Mouse (Mus musculus) neutrophil, adult 5-6 weeks (primary cell): ENCODE measurements around the gene Srarp. TPM values are rescaled to one million over a fixed set of nuclear protein-coding genes. Genes with fewer than 3 reads are reported as not detected.

Experiments
- ATAC-seq: fragments of 151-379, 151-347 bp; 2 replicates; pipeline ENCODE4 v1.8.0; 2017; ENCODE audit warnings: mild to moderate bottlenecking, moderate TSS enrichment; ENCODE audit not compliant: insufficient number of reproducible peaks, poor library complexity, low FRiP score, severe bottlenecking; ENCODE audit errors: extremely low read depth
- total RNA-seq: library from RNA; stranded (forward); fragments of 200-1000 nt; gene quantifications from 2 replicates; pipeline ENCODE4 v1.2.3, GENCODE M21; 2017

Gene Srarp
- total RNA-seq, 1 experiment from 2014 or later, result not detected

DNA sequence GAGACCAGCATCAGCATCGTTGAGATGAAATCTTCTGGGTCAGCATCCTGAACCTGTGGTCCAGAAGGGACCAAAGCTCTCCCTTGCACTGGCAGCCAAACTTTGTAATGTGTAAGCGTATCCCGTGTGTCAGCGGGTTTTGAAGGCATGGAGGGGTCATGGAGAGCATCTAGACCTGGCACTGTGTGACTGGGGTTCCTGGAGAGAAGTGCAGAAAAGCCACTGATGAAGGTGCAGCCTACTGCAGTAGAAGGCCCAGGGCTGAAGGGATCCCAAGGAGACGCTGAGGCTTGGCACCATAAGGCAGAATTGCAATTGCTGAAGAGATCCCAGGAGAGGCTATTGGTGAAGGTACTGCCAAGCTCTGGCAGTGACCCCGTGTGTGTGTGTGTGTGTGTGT, 6.5 kb downstream of the Srarp start:
- ATAC-seq, result no peak

DNA sequence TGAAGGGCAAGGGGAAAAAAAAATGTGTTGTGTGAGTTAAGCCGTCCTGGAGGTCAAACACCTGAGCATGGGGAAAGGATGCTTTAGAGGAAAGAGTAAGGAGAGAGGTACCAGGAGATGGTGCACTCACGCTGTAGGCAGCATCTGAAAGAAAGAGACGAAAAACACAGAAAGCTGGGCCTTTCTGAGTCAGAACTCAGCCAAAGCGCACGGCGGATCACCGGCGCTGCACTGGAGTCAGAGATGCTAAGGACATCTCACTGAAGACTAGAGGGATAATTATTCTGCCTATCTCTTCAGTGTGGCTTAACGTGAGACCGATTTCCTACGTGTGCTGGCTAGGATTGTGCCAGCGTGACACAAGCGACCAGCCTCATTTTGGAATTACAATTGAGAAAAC, 8.0 kb downstream of the Srarp start:
- ATAC-seq, result no peak

DNA sequence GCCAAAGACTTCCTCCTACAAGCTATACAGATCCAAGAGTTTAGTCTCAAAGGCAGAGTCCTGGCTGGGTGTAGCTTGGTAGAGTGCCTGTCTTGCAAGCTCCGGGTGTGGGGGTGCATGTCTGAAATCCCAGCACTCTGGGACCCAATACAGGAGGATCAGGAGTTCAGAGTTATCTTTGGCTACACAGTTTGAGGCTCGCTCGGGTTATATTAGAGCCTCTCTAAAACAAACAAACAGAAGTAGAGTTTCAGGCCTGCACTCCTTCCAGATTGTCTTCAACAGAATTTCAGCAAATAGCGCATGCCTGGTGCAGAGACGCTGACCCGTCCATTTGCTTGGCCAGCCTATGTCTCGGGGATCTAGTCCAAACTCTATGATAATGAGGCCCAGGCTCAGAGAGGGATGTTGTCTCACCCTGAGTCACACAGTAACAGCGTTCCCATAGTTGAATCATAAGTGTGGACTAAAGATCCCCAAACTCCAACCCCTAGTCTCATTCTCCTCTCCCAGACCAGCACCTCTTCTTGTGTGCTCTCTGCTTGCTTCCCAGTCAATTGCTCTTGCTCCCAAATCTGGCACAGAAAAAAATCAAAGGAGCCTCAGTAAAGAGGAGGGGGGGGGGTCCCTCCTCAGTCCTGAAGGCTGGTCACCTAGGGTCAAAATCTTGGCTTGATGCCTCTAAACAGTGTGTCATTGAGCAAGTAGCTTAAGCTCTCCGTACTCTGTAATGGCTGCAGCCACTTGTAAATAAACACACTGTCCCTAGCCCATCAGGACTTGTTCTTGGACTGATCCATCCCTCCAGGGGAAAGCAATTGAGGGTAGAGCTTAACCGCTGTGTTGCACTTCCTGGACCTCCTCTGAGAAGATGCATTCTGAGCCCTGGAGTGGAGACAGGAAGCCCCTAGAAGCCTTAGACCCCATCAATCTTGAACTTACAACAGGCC, 8.8 kb downstream of the Srarp start:
- ATAC-seq, result no peak

DNA sequence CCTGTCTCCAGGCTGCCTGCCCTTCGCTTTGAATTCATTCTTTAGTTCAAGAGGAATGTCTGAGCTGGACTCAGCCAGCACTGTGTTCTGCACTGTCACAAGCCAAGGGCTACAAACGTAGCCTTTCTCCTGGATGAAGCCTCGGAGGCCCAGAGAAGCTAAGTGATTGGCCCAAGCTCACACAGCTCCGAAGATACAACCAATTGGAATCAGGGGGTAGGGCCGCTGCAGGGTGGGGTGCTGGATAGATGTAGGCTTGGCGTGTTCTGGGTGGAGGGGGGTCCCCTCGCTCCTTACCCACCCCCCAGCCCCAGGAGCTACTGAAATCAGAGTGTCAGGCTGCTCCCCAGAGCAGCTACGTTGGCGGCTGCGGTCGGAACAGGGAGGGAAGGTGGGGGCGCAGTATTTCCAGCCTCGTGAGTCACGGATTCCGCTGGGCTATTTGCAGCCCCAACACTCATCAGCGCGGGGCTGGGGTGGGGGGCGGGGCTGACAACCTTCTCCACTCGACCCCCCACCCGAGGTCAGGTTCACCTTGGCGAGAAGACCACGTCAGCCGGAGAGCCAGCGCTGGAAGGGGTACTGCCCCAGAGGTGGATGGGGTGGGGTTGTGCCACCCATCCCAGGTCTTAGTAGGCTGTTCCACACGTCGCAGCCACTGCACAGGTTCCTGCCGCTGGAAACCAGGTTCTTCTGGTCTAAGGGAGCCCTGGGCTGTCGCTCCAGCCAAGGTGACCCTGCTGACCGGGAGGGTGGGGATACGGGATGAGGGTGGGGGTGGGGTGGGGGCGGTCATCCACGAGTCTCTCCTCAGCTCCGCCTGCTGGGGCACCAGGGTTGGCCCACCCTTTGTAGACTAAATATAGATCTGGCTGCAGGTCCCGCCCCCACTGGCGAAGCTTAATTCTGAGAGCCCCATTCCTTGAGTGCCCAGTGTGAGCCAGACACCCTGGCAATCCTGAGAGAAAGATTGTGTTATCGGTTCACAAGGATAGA, 10.1 kb downstream of the Srarp start:
- peak; percentile 31; the same call in 1 of the 2 replicates for ATAC-seq

DNA sequence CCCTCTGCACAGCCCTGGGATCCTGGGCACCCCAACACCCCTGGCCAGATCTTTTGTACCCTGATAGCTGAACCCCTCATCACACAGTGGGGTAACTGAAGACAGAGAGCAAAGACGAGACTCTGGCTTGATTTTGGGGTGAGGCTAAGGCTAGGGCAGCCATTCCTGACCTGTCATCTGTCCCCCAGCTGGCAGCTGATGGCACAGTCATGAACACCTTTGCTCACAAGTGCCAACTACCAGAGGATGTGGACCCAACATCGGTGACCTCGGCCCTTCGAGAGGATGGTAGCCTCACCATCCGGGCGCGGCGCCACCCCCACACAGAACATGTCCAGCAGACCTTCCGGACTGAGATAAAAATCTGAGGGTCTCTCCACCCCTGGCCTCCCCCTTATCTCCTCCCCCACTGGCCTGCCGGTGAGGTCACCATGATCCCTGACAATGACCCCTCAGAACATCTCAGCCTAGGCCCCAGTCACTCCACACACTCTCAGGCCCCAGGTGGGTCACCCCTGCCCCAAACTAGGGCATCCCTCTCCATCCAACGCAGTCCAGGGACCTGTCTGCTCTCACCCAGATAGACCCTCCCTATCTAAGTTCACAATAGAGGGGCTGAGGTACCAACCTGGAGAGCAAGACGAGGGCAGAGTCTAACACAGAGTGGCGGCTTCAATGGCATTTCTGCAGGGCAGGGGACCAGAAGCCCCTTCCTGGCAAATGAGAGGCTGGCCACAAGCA, 12.0 kb downstream of the Srarp start:
- ATAC-seq, result no peak

DNA sequence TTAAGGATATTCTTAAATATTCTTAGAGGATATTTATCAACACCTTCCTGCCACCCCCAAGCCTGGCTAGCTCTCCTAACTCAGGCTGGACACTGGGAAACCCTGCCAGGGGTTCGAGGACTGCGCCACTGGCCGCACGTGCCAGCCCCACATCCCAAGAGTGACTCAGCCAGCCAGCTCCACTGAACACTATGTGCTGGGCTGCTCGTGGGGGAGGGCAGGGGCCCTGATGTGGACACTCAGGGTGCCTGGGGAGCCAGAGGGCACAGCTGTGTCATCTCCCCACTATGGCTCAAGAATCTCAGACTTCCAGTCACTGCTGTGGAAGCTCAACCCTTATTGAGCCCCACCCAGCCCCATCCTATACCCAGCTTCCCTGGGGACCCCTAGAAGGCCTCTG, 12.6 kb downstream of the Srarp start:
- no peak for ATAC-seq

DNA sequence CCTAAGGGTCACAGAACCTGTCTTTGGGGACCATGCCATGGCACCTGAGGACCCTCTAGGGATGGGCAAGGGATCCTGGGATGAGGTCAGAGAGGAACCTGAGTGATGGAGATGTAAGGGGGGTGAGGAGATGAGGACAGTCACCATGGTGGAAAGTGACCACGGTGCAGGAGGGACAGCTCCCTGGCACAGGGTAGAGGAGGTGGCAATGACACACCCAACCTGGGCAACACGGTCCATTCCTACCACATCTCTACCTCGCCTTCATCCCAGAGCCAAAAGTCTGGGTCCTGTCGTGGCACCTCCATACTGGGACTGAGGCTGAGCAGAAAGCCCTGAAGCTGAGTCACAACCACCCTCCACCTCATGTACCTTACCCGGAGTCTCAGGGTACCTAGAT, 13.1 kb downstream of the Srarp start:
- ATAC-seq, result no peak

DNA sequence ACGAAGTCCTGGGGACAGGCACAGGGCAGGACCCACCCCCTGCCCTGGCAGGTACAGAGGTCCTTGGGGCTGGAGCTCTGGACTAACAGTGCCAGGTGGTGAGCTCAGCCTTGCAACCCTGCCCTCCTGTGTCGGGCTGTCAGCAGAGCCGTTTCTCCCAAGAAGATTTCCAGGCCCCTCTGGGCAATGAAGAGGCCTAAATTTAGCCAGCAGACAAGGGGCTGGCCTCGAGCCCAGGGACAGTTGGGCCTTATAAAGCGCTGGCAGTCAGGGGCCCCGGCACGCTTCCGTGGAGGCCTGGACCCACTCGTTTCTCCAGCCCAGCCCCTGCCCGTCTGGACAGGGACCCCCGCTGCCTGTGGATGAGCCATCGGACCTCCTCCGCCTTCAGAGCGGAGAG, 14.5 kb downstream of the Srarp start:
- no peak for ATAC-seq

DNA sequence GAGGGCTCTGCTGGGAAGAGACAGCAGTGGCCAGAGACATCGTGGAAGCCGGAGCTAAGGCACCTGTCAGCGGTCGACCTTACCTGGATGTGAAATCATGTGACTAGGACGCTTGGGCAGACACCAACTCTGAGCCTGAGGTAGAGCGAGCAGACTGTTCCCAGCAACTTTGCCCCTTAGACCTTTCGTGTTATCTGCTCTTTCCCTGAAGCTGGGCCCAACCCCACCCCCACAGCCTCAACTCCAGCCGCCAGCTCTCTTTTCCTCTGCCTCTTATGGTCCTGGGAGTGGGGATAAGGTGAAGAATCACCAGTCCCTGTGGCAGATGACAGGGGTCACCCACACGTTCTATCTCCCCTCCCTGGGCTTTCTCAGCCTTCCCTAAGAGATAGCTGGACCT, 15.0 kb downstream of the Srarp start:
- no peak for ATAC-seq

DNA sequence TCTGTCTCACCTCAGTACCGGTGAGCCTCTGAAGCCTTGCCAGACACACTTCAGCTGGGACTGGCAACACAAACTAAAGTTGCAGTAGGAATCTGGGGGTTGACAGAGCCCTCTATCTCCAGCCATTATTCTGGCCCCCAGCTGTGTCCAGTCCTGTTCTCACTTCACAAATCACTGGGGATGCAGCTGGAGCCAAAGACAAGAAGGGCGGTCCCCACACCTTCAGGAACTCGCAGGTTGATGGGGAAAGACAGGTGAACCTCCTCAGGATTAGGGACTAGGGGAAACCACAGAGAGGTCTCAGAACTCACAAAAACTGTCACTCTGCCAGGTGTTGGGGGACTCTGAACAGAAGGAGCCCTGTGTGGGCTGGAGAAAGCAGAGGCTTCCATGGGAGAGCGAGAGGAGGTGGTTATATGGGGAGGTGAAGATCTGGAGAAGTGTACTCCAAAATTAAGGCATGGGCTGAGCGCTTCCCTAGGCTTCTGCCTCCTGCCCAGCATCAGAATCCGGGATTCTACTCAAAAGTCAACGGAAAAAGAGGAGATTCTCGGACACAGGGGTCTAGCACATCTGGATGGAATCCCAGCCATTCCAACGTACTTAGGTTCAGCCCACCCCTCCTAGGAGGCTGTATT, 15.6 kb downstream of the Srarp start, which contains the start of gene Hspb7:
Gene Hspb7 (plus strand): TSS at position 588 of the 638 bp plus-strand sequence.
- ATAC-seq, result no peak

DNA sequence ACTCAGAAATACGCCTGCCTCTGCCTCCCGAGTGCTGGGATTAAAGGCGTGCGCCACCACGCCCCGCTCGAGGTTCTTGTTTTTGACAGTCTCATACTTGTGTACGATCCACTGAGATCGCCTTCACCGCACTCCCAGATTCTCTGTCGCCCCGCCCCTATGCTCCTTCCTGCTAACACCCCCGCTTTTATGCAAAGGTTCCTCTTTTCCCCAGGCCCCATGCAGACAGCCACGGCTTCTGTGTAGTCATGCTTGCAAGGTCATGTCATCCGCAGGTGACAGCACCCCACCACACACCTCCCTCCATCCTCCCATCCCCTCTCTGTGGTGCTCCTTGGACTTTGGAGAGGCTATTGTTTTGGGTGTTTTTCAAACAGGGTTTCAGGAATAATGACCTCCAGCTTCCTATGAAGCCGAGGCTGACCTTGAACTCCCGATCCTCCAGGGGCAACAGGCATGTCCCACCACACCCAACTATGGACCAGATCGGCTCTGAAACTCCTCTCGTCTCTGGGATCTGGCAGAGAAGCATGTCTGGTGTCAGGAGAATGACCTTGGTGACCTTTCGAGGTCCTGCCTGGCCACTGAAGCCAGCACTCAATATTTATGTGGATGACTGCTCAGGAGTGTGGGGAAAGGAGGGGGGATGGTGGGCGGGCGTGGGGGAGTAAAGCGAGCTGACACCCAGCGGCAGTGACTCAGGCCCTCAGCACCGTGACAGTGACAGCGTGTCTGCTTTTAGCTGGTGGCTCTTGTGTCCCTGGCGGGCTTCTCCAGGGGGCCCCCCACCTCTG, 16.3 kb downstream of the Srarp start:
- ATAC-seq, result peak; percentile 83

DNA sequence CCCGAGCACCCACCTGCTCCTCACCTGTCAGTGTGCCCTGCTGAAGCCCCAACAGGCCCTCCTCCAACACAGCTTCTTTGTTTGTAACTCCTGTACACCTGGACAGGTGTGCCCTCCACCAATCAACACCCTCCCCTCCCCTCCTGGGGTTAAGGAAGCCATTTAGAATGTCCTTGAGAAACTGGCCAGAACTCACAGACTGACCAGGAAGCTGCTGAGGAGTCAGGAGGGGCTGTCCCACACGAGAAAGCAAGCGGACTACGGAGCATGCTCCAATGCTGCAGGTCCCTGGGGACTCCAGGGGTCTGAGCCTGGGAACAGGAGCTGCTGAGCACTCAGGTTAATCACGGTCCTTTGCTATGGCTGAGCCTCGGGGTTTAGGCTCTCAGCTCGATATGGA, 20.0 kb downstream of the Srarp start, which contains the start of gene Clcnkb:
Gene Clcnkb (minus strand): TSS at position 91 of the 400 bp plus-strand sequence.
- no peak for ATAC-seq

DNA sequence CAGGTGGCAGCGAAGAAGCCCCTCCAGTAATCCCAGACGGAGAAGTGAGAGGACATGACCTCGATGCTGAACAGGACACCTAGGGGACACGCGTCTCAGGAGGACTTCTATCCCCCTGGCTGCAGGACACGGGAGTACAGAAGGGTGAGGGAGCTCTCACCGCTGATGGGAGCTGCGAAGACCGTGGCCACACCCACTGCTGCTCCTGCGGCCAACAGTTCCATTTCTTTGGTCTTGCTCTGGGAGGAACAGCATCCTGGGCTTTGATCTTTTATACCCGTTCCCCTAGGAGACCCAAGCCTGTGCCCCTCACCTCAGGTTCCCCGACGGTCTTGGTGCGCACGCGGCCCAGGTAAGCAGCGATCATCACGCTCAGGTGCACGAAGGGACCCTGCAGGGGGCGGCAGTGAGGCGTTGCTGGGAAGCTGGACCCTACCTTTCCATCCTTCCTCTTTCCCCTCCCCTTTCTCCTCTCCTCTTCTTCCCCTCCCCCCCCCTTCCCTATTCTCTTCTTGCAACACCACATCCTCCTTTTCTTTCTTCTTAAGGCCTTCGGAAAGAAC, 24.4 kb downstream of the Srarp start:
- ATAC-seq, result no peak

DNA sequence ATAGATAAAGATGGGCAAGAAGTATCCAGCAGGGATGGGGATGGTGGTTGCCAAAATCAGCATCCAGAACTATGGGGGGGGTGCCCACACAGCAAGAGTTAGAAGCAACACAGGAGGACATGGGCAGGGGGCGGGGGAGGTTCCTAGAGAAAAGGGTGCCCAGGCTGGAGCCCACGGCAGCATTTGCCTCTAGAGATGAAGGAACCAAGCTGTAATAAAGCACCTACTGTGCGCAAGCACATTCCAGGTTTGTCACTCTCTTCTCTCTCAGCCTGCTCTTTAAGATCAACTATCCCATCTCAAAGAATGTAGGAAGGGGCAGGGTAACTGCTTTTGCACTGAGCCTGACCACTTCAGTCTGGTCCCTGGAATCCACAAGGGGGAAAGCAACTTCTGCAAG, 27.3 kb downstream of the Srarp start:
- no peak for ATAC-seq

DNA sequence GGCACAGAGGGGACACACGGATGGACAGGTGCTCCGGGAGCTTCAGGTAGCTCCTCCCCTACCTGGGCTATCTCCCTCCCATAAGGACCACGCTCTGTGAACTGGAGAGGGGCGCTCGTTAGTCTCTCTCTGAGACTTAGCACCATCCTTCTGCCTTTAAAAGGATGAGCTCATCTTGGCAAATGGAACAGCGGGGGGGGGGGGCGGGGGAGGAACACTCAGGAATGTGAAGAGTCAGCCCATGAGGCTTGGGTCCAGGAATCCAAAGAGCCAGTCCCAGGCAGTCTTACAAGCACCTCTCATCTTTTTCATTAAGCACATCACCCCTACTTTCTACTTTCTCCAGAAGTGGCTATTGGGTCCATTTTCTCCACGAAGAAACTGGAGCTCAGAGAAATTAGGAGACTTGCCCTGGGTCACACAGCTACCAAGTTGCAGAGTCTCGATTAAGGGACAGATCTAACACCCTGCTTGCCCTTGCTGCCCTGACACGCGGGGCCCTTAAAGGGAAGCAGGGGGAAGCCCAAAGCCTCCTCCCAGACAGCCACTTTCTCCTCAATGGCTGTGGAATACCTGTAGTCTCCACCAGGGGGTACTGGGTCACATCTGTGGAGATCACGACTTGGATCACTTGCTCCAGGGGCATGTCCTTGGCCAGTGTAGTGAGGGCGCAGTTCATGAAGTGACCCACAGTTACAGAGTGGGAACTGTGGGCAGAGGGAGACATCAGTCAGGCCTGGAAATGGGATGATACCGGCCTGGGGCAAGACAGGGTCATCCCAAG, 29.2 kb downstream of the Srarp start:
- 0 out of 2 replicates have a peak, but pooled peaks have one; percentile 18 for ATAC-seq

DNA sequence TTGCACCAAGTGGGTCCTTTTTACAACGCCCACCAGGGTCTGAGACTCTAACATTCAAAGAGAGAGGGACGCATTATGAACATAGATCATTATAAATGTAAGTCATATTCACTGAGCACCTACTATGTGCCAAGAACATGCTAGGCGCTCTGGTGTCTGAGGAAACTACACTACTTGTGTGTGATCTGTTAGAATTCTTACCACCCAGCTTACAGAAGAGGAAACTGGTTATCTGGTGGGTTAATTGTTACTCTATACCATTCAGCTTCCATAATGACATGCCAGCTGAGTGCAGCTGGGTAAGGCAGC, 30.6 kb downstream of the Srarp start:
- no peak for ATAC-seq
